Comparison of ENCODE assay signal across 22 mouse cellular contexts in the genomic region with DNA sequence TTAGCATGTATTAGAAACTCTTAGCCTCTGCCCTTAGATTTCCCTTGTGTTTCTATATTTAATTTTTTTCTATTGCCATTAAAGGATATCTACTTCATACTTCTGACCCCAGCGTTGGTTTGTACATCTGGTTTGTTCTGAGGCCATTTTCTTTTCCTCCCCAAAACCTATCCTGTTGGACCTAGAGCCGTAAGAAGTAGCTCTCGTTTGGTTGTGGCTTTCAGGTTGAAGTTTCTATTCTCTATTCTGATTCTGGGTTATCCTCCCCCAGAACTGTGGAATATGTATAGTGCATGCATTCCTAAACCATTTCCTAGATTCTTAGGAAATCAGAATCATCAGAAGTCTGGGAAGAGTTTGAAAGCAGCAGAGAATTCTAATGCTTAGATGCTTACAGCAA. TPM values are rescaled to one million over a fixed set of nuclear protein-coding genes. Genes with fewer than 3 reads are reported as not detected.
A peak's percentile ranks its signal among the peaks of the same experiment; 100 is the strongest.
DNase-seq lines count a peak whose midpoint lies in the region; ATAC-seq and TF ChIP-seq lines count a peak whose summit lies in the region.
"Had no signal": no experiment of that assay in that cellular context is flagged by ENCODE, and none has a peak within 500 bp of the region (broad histone marks: within the 10 kb centered on the region; RNA-seq: fewer than 3 reads in every experiment).

No protein-coding gene starts in this region.

- no peak overlapping the region; the same call in 1 of the 2 replicates for H3K4me3 ChIP-seq in gastrocnemius, adult 2 months
- no peak overlapping the region for H3K4me3 ChIP-seq in CH12.LX (replicated peaks in 1 of 3; ENCODE audit: low read depth in 2 of 3, low read length in 2 of 3, poor library complexity in 1 of 3)
- H3K4me3 ChIP-seq in embryonic facial prominence, embryonic 13.5 days = no peak overlapping the region
- no peak overlapping the region for H3K4me3 ChIP-seq in liver, embryonic 14.5 days (ENCODE audit: insufficient read depth in 1 of 2, low read depth in 2 of 2, low read length in 2 of 2)
- H3K4me3 ChIP-seq in cerebellum, adult 2 months (replicated peaks; ENCODE audit: insufficient read depth, low read depth, low read length) = no peak overlapping the region
- H3K4me3 ChIP-seq: forebrain, embryonic 15.5 days; heart, adult 2 months; heart, embryonic 15.5 days; hindbrain, embryonic 10.5 days; intestine, embryonic 15.5 days had no signal

- WGBS in embryonic facial prominence, embryonic 13.5 days = 81% methylated on average over 3 of the region's 3 CpGs
- 66% methylated on average over 3 of the region's 3 CpGs for WGBS in liver, embryonic 14.5 days (ENCODE audit: insufficient replicate concordance)
- WGBS in cerebellum, adult 2 months = 92% methylated on average over 3 of the region's 3 CpGs

- DNase-seq in gastrocnemius, adult 2 months = no peak
- no peak for DNase-seq in gastrocnemius, postnatal 25 days
- no peak for DNase-seq in CH12.LX (ENCODE audit: extremely low read depth)
- DNase-seq in liver, embryonic 14.5 days (ENCODE audit: low read depth in 3 of 3, low spot score in 3 of 3) = no peak
- DNase-seq in heart, postnatal 25 days (ENCODE audit: low spot score) = no peak
- DNase-seq in embryo, embryonic 10.5 days (ENCODE audit: low spot score) = no peak
- no peak for DNase-seq in cerebellum, adult 2 months
- DNase-seq: adrenal gland, adult 8-10 months; adrenal gland, postnatal 36 days; cerebellum, adult 11 months; cerebellum, adult 9-10 months; cerebellum, postnatal 36 days; gastrocnemius, postnatal 10 days; heart, adult 2 months; heart, postnatal 14 days had no signal

- dilution Hi-C loops in CH12.LX (cut with MboI; ENCODE audit: extremely low pct_ligation_motif_present, extremely low pct_unique_long_range_greater_than_20kb, low sequenced_read_pairs) = no loop called here

- TF ChIP-seq POLR2A in CH12.LX (IDR thresholded peaks at IDR 0.05; ENCODE audit: low read depth, low read length) = no peak; the same call in 1 of the 2 replicates
- TF ChIP-seq POLR2A in cerebellum, adult 2 months (IDR thresholded peaks at IDR 0.05; ENCODE audit: borderline replicate concordance, insufficient read depth, low read length) = no peak

- peak overlapping the region; percentile 8 for H3K4me2 ChIP-seq in CH12.LX (ENCODE audit: insufficient read depth, low read depth, poor library complexity, severe bottlenecking)
- H3K4me2 ChIP-seq in embryonic facial prominence, embryonic 13.5 days = no peak overlapping the region
- H3K4me2 ChIP-seq in liver, embryonic 14.5 days (ENCODE audit: low read depth) = peak overlapping the region; percentile 65
- H3K4me2 ChIP-seq: forebrain, embryonic 15.5 days; heart, embryonic 11.5 days; heart, embryonic 15.5 days; hindbrain, embryonic 14.5 days; intestine, embryonic 15.5 days had no signal

- H3K4me1 ChIP-seq in CH12.LX (ENCODE audit: control insufficient read depth in 1 of 2, insufficient read depth in 2 of 2) = peaks cover 26 to 84% of the 10 kb centered on the region in 2 experiments
- H3K4me1 ChIP-seq in embryonic facial prominence, embryonic 13.5 days = 0 out of 2 replicates have a peak, but pooled peaks cover 15% of the 10 kb centered on the region
- peaks cover 81 to 89% of the 10 kb centered on the region in 2 experiments for H3K4me1 ChIP-seq in liver, embryonic 14.5 days (replicated peaks; ENCODE audit: control insufficient read depth in 2 of 2, insufficient read depth in 2 of 2, low read length in 1 of 2)
- H3K4me1 ChIP-seq in cerebellum, adult 2 months (ENCODE audit: control insufficient read depth, insufficient read depth, low read length) = no peaks in the 10 kb centered on the region
- H3K4me1 ChIP-seq: forebrain, embryonic 15.5 days; hindbrain, embryonic 10.5 days had no signal

- no peak for ATAC-seq in embryonic facial prominence, embryonic 13.5 days (ENCODE audit: insufficient number of reproducible peaks, insufficient read depth, low FRiP score, low TSS enrichment, low read depth)
- ATAC-seq in liver, embryonic 14.5 days (ENCODE audit: insufficient read depth) = no peak
- ATAC-seq: forebrain, embryonic 15.5 days; intestine, embryonic 15.5 days had no signal

- no peaks in the 10 kb centered on the region for H3K27me3 ChIP-seq in CH12.LX (replicated peaks)
- H3K27me3 ChIP-seq in embryonic facial prominence, embryonic 13.5 days = no peaks in the 10 kb centered on the region
- H3K27me3 ChIP-seq in liver, embryonic 14.5 days (ENCODE audit: control insufficient read depth, insufficient read depth, low read length) = no peaks in the 10 kb centered on the region
- H3K27me3 ChIP-seq in cerebellum, adult 2 months (ENCODE audit: control insufficient read depth, insufficient read depth, low read length) = no peaks in the 10 kb centered on the region
- H3K27me3 ChIP-seq: forebrain, embryonic 15.5 days; heart, embryonic 15.5 days; intestine, embryonic 15.5 days had no signal

- TF ChIP-seq CTCF in gastrocnemius, adult 2 months (IDR thresholded peaks at IDR 0.05) = no peak
- TF ChIP-seq CTCF in CH12.LX (conservative IDR thresholded peaks at IDR 0.05 in 1 of 2, IDR thresholded peaks at IDR 0.05 in 1 of 2; ENCODE audit: low read depth in 2 of 2, low read length in 2 of 2) = no peak
- TF ChIP-seq CTCF in liver, embryonic 14.5 days (IDR thresholded peaks at IDR 0.05; ENCODE audit: low read depth) = no peak
- no peak for TF ChIP-seq CTCF in cerebellum, adult 2 months (IDR thresholded peaks at IDR 0.05; ENCODE audit: borderline replicate concordance, insufficient read depth, low read depth, low read length)

- H3K27ac ChIP-seq in gastrocnemius, adult 2 months = peak overlapping the region; percentile 77
- H3K27ac ChIP-seq in CH12.LX (ENCODE audit: insufficient read depth, low read depth) = peak overlapping the region; percentile 50
- H3K27ac ChIP-seq in embryonic facial prominence, embryonic 13.5 days = peak overlapping the region; percentile 52; the same call in 1 of the 2 replicates
- peak overlapping the region; percentile 86 for H3K27ac ChIP-seq in liver, embryonic 14.5 days
- H3K27ac ChIP-seq in cerebellum, adult 2 months (ENCODE audit: insufficient read depth, low read length) = no peak overlapping the region
- H3K27ac ChIP-seq: forebrain, embryonic 15.5 days; heart, adult 2 months; heart, embryonic 15.5 days; hindbrain, embryonic 10.5 days; hindbrain, embryonic 14.5 days; intestine, embryonic 15.5 days had no signal

- H3K9me3 ChIP-seq in CH12.LX (replicated peaks; ENCODE audit: low read length) = no peaks in the 10 kb centered on the region
- H3K9me3 ChIP-seq in embryonic facial prominence, embryonic 13.5 days = no peaks in the 10 kb centered on the region
- H3K9me3 ChIP-seq in liver, embryonic 14.5 days (ENCODE audit: control insufficient read depth, low read length) = no peaks in the 10 kb centered on the region
- H3K9me3 ChIP-seq: forebrain, embryonic 15.5 days; heart, embryonic 15.5 days; hindbrain, embryonic 10.5 days; intestine, embryonic 15.5 days had no signal

- no peak for TF ChIP-seq RAD21 in CH12.LX (IDR thresholded peaks at IDR 0.05; ENCODE audit: low read depth, low read length)

- peaks cover 2 to 17% of the 10 kb centered on the region in 2 experiments for H3K36me3 ChIP-seq in CH12.LX (replicated peaks in 1 of 2; ENCODE audit: control insufficient read depth in 1 of 2, insufficient read depth in 1 of 2, low read length in 1 of 2)
- H3K36me3 ChIP-seq in embryonic facial prominence, embryonic 13.5 days = no peaks in the 10 kb centered on the region
- H3K36me3 ChIP-seq in liver, embryonic 14.5 days (replicated peaks; ENCODE audit: control insufficient read depth, insufficient read depth, low read depth) = peaks cover 9% of the 10 kb centered on the region
- H3K36me3 ChIP-seq: forebrain, embryonic 15.5 days; heart, embryonic 15.5 days; hindbrain, embryonic 10.5 days; intestine, embryonic 15.5 days had no signal

- peaks cover 73% of the 10 kb centered on the region for H3K79me2 ChIP-seq in CH12.LX (replicated peaks; ENCODE audit: control insufficient read depth, extremely low read depth, insufficient read depth, poor library complexity, severe bottlenecking)

- peak; percentile 77 for TF ChIP-seq EP300 in CH12.LX (IDR thresholded peaks at IDR 0.05; ENCODE audit: low read length)
- TF ChIP-seq EP300 in liver, embryonic 14.5 days (IDR thresholded peaks at IDR 0.05; ENCODE audit: low read depth) = no peak

- in situ Hi-C loops in CH12.LX (cut with MboI; ENCODE audit: low pct_ligation_motif_present, low pct_unique_long_range_greater_than_20kb, low sequenced_read_pairs) = loop anchor here (5.0 kb wide), 1 partner anchor 56 kb away; no protein-coding TSS in a partner anchor

- peak overlapping the region; percentile 51 for H3K9ac ChIP-seq in CH12.LX (ENCODE audit: insufficient read depth, low read depth)
- no peak overlapping the region for H3K9ac ChIP-seq in embryonic facial prominence, embryonic 13.5 days
- peak overlapping the region; percentile 50 for H3K9ac ChIP-seq in liver, embryonic 14.5 days (replicated peaks)
- H3K9ac ChIP-seq: forebrain, embryonic 15.5 days; heart, embryonic 15.5 days; hindbrain, embryonic 14.5 days; intestine, embryonic 15.5 days had no signal

- intact Hi-C loops in gastrocnemius, adult 2 months (cut with DNase I) = no loop called here
- intact Hi-C loops in heart, postnatal 25 days (cut with DNase I) = no loop called here

TF ChIP-seq in CH12.LX, 34 proteins besides CTCF, POLR2A, EP300 and RAD21 (continues in another document):
- TF ChIP-seq E2F4 (IDR thresholded peaks at IDR 0.05; ENCODE audit: insufficient replicate concordance, low read depth, low read length) (no peak), TCF12 (IDR thresholded peaks at IDR 0.05; ENCODE audit: low read depth, low read length) (no peak), CHD2 (IDR thresholded peaks at IDR 0.05; ENCODE audit: low read length) (0 out of 2 replicates have a peak, but pooled peaks have one; percentile 46), MEF2A (IDR thresholded peaks at IDR 0.05; ENCODE audit: borderline replicate concordance, low read depth, low read length) (peak; percentile 77), IRF4 (IDR thresholded peaks at IDR 0.05; ENCODE audit: low read depth, low read length) (peak; percentile 47), SMC3 (IDR thresholded peaks at IDR 0.05; ENCODE audit: low read depth, low read length) (no peak), ZC3H11A (IDR thresholded peaks at IDR 0.05; ENCODE audit: low read depth, low read length) (no peak), GABPA (IDR thresholded peaks at IDR 0.05; ENCODE audit: insufficient replicate concordance, low read depth, low read length) (no peak), NRF1 (IDR thresholded peaks at IDR 0.05; ENCODE audit: low read depth, low read length) (no peak)

RNA-seq across cellular contexts. Expression of a gene that starts 34.6 kb away (rescaled TPM):
- 10 to 100 TPM; 30.9 to 67.0 TPM for total RNA-seq in gastrocnemius, adult 2 months (2021)
- total RNA-seq in gastrocnemius, postnatal 25 days (2021) = 10 to 100 TPM; 21.9 to 31.8 TPM
- total RNA-seq in CH12.LX (2012; rRNA removed) (44.4 and 63.4 TPM in 2 replicates), CH12.LX (2014; rRNA removed) (50.9 and 51.3 TPM in 2 replicates)
- 114 and 123 TPM in 2 replicates for polyA plus RNA-seq in CH12.LX (2012; ENCODE audit: insufficient read length, low read depth)
- polyA plus RNA-seq in embryonic facial prominence, embryonic 13.5 days (2015; fragmentation: Nextera tagmentation; extraction: Ambion mirVana) = 6.6 and 7.2 TPM in 2 replicates
- 20.2 and 30.5 TPM in 2 replicates for polyA plus RNA-seq in liver, embryonic 14.5 days (2012; rRNA removed)
- polyA plus RNA-seq in liver, embryonic 14.5 days (2014; fragmentation: Nextera tagmentation; extraction: Ambion mirVana) = 41.2 and 44.0 TPM in 2 replicates
- 10 to 100 TPM; 13.9 to 20.9 TPM for total RNA-seq in heart, postnatal 25 days (2021)
- polyA plus RNA-seq in cerebellum, adult 2 months (2012; rRNA removed) = 8.1 and 8.2 TPM in 2 replicates
